Mouse (Mus musculus) mature B cell (primary cell): Measurements from ENCODE around the gene Tnnt1.
"Not testable (repeated sequence)": the region's sequence is repeated elsewhere in the genome, so short reads cannot be mapped to it uniquely, and the experiment has no call there.

Experiments used
- in situ Hi-C: fragments of 300-500 bp; cut with MboI; formaldehyde crosslinking; loops from 2 replicates; pipeline ENCODE4 v1.14.3; 2019

Tnnt1 gene

DNA sequence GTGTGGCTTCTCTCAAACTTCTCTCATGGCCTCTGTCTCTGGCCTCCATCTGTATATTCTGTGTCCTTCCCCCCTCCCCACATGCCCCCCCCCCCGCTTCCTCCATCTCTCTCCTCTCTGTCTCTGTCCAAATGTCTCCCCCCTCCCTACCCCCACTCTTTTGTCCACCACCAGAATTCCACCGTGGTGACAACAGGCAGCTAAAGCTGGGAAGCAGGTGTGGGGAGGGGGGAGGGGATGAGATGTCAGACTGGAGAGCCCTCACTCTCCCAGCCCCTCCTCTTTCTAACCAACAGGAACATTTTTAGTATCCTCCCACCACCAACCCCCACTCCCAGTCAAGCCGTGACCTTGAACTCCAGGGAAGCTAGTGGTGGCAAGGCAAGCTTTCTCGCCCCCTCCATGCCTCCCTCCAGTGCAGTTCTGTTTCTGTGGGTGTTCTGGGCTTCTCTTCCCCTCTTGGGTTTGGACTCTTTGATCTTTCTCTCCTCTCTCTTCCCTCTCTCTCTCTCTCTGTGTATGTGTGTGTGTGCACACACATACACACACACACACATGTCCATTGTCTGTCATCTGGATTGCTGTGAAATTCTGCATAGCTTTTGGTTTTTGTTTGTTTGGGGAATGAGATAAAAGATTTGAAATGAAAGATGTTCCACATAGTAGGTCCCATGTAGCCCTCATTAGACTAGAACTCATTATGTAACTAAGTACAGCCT, at the start of gene Tnnt1:
Gene Tnnt1 (minus strand): TSS at position 51 of the 719 bp plus-strand sequence.
- in situ Hi-C loops, result no loop called here

DNA sequence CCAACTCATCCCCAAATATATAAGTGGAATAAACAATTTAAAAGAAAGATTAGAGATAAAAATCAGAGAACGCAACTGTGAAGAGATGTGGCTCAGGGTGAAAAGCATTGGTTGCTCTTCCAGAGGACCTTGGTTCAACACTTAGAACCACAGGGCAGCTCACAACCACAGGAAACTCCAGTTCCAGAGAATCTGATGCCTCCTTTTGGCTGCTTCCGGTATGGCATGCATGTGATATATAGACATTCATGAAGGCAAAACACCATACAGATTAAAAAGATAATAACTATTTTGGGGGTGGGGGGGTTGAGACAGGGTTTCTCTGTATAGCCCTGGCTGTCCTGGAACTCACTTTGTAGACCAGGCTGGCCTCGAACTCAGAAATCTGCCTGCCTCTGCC, 46.5 kb upstream of the Tnnt1 start:
- in situ Hi-C loops, result no loop called here

DNA sequence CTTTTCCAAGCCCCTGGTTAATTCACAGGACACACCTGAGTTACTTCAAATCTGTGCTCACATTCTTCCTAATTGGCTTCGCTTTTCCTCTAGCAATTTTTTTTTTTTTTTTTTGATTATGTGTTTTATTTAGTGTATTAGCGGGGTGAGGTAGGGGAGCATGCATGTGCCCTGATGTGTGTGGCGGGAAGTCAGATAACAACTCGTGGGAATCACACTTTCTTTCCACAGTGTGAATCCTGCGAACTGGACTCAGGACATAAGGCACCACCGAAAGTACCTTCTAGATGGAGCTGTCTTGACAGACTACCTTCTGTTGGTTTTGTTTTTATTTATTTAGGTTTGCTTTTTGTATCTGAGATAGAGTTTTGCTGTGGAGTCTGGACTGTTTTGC, 41.0 kb upstream of the Tnnt1 start:
- in situ Hi-C loops, result loop anchor here (10.0 kb wide), 1 partner anchor 388 kb away; no protein-coding TSS in a partner anchor

DNA sequence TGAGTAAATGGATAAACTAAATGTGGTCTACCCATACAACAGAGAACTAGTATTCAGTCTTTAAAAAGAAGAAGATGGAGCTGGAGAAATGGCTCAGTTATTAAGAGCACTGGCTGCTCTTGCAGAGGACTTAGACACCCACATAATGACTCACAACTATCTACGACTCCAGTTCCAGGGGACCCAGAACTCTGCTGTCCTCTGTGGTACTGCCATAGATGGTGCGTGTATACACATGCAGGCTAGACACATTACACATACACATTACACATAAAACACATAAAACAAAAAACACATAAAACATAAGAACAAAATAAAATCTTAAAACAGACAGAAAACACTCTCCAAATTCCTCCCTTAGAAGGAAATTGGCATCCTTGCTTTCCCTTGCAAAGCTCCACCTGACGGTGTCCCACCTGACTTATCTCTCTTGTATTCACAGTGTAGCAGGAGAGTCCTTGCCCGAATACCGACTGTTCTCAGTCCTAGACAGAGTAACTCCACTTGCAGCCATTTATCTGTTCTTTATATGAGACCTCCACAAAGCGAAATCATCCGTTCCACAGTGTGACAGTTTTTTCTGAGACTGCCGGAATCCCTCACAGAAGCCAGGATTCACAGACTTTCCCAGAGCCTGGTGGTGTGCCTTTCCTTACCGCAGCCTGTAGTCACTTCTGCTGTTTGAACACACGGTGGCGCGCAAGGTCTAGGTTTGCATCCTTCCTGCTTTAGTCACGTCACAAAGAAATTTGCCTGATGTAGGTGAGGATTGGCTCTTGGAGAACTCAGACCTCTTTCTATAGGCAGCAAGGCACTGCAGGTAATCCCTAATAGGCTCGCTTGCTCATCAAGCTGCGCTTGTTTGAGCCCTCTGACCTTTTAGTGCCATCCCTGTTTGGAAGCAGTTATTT, 40.3 kb upstream of the Tnnt1 start:
- in situ Hi-C loops, result loop anchor here (10.0 kb wide), 1 partner anchor 388 kb away; no protein-coding TSS in a partner anchor

DNA sequence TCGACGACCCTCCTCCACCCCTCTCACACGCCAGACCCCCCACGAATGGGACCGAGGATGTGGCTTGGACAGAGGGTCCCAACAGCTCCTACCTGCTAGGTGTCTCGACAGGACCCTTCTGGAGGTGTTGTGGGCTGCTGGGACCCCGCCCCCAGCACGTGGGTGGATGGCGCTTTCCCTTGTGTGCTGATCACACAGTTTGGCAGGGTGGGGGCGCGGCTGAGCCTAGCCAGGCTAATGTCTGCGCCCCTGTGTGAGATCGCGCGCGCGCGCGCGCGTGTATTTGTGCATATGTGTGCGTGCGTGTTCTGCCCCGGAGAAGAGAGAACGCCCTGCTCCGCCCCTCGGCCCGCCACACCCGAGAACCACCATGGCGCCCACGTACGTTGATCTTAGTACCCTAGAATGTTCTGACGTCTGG, 31.0 kb upstream of the Tnnt1 start, which contains the start of gene Syt5:
Gene Syt5 (minus strand): TSS at position 321 of the 421 bp plus-strand sequence.
- in situ Hi-C loops, result no loop called here

DNA sequence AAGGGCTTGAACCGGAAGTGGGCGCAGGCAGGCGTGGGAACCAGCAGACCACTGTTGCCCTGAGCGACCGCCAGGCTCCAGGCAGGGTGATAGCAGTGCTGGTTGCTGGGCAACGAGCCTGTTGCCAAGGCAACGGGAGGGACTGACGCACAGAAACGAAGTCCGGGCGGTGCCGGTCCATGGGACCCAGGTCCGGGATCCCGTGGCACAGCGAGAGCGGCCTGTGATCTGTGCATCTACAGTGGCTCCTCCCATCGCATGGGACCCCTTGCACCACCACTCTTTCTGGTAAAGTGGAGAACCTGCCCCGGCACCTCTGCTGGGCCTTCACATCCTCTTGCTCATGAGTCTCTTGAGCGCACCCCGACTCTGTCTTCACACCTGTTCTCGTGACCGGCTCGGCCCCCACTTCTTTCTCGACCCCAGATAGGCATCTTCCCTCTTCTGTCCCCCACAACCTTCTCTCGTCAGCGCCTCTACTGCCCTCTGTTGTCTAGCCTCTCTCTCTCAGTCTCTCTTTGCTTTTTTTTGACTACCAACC, 30.5 kb upstream of the Tnnt1 start:
- in situ Hi-C loops, result no loop called here

DNA sequence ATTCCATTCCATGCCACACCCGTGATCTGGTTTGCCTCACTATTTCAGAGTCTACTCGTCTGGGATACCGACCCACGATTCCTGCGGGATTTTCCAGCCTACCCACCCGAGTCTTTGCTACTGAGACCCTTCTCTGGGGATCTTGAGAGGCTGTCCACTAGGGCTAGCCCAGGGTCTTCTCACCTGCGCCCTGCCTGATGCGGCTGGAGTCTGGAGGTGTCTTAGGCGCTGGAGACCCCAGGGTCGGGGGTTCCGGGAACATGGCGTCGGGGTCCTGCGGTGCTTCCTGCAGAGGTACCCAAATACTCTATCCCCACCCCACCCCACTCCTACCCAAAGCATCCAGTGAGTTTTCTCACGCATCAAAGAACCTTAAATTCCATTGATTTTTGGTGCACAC, 29.9 kb upstream of the Tnnt1 start:
- in situ Hi-C loops, result no loop called here

DNA sequence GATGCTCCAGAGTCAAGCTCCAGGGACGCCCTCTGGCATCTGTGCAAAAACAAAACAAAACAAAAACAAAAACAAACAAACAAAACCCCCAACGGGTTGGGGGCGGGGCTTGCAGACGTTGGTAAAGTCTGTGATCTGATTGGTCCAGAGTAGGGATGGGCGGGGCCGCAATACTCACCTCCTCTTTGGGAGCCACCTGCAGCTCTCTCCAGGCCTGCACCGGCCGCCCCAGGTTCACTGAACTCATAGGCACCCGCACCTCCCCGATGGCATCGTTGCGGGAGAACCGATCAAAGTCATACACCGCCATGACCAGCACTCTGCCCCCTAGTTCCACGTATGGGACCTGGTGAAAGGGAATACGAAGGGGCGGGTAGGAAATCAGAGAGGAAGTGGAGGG, 25.8 kb upstream of the Tnnt1 start:
- in situ Hi-C loops, result no loop called here

DNA sequence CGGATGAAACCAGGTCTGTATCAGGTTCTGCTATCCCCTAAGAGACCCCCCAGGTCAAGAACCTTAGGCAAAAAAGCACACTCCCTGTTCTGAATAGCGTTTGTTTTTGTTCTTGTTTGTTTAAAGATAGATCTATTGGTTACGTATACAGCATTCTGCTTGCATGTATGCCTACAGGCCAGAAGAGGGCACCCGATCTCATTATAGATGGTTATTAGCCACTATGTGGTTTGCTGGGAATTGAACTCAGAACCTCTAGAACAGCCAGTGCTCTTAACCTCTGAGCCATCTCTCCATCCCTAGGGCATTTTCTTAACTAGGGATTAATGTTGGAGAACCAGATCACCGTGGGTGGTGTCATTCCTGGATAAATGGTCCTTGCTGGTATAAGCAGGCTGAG, 25.2 kb upstream of the Tnnt1 start:
- in situ Hi-C loops, result no loop called here

DNA sequence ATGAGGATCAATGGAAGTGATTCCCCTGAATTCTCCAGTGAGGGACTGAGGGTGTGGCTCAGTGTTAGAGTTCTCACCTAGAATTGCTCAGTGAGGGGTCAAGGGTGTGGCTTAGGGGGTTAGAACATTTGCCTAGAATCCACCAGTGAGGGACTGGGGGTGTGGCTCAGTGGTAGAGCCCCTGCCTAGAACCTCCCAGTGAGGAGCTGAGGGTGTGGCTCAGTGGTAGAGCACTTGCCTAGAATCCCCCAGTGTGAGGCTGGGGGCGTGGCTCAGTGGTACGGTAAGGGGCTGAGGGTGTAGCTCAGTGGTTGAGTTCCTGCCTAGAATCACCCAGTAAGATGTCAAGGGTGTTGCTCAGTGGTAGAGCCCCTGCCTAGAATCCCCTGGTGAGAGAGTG, 22.8 kb upstream of the Tnnt1 start:
- in situ Hi-C loops, result no loop called here

DNA sequence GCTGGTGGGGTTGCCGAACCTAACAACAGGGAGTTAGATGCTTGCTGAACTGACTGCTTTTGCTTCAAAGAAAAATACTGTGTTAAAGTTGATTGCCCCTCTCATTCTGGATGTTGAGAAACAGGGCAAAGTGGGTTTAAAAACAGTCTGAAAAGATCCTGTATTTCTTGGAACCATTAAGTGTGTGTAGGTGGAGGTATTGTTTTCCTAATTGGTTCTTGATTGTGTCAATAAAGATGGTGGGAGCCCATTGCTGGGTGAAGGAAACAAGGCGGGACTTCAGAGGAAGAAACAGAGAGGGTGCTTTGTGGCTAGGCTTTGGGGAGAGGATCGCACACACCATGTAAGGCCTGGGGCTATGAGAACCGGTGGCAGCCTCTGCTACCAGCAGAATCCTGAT, 21.0 kb upstream of the Tnnt1 start:
- in situ Hi-C loops, result no loop called here

DNA sequence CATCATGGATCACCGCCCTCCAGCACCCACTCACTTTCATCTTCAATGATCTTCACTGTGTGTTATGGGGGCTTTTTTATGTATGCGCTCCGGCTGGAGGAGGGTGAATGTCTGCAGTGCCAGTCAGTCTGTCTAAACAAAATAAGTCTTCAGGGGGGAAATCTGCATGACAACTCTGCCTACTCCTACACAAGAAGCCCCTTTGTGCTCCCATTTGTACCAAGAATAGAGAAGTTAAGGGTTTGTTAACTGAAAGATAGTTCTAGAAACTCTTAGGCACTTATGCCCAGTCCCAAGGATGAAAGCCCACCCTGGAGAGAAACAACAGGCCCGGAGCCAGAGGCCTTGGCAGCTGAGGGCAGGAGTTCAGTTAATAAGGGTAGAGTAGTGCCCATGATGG, 20.2 kb upstream of the Tnnt1 start:
- in situ Hi-C loops, result no loop called here

DNA sequence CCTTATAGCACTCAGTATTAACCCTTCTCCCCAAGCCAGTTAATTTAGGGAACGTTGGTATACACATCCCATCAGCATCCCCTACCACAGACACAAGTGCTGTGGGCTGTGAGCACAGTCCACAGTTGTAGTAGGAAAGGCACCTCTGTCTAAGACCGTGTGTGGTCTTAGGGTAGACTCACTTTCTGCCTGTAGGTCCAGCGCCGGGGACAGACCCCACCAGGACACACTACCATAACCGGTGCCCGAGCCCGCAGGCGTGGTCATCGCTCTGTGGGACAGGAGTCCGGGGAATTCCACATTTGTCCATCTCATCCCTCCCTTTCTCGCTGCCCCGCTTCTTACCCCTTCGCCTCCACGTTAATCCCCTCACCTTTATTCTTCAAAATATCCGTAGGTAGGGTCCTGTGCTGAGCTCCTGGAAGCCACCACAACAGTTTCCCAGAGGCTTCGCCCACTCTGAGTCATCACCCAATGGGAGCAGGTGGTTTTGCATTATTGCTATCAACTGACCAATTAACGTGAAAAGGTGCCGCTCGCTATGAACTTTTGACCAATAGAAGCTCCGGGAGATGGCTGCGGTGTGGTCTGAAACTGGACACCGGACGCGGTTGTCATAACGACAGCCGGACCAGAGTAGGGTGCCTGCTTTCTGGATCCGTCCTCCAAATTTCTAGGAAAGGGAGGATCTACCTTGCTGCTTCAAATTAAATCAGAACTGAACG, 16.0 kb upstream of the Tnnt1 start, which contains the start of gene Dnaaf3:
Gene Dnaaf3 (minus strand): TSS at position 449 of the 725 bp plus-strand sequence.
- in situ Hi-C loops, result no loop called here

DNA sequence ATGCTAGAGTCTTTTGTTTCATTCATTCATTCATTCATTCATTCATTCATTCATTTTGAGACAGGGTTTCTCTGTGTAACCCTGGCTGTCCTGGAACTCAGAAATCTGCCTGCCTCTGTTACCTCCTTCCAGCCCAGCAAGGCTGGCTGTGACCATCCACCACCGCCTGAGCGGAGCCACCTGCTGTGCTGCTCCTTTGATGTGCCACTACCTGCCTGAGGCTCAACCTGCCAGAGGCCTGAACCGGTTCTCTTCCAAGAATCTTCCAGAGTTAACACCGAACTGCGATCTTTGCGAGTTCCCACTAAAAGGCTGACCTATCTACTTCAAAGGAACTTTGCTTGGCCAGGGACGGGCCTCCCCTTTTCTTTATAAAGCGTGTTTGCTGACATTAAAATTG, 14.0 kb upstream of the Tnnt1 start:
- in situ Hi-C loops, result not testable (repeated sequence)

DNA sequence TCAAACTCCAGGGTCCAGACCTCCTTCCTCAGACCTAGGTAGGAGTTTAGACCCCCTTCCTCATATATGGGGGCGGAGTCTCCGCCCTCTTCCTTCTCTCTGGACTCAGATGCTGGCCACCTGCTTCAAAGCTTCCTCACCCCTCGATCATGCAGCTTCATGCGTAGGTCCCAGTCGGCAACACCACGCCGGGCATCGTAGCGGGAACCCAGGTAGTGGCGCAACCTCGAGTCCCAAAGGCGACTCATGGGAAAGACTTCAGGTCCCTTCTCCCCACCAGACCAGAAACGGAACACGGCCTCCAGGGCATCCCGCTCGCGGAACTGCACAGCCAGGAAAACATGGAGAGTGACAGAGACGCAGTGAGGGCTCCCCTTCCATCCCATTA, 11.1 kb upstream of the Tnnt1 start:
- in situ Hi-C loops, result loop anchor here (10.0 kb wide), 1 partner anchor 402 kb away; no protein-coding TSS in a partner anchor

DNA sequence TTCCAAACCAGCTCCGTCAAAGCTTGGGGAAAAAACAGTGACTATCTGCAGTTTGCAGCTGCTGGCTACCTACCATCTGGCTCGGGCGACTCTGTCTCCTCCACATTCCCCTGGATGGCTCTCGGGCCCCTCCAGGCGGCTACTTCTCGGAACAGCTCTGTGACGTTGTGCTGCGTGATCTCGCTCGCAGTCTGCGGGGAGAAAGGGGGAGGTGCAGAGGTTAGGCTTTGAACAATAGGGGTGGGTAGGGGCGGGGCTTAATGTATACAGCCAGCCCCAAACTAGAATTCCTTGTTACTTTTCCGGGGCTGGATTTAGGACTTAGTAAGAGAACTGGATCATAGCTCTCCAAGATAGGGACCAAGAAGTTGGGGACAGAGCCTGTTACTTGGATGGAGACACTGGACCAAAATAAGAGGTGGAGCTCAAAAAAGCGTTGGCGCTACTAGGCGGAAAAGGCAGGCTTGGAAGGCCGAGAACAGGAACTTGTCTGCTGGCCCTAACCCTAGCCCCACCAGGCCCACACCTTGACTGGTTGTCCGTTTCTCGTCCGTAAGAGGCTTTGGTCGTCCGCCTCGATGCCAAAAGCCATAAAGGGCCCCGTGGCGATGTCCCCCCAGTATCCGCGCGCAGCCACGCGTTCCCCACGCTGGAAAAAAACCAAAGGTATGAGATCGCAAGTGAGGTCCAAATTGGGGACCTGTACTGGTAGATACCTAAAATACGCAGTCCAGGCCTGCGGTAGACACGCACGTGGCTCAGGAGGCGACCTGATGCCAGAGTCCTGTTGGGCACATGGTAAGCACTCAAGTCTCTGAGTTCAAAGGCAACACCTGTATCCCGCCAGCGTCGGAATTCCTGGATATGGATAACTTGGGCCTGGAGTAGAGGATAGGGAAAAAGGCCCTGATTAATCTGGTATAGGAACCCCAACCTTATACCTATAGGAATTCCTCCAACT, 10.4 kb upstream of the Tnnt1 start:
- in situ Hi-C loops, result loop anchor here (10.0 kb wide), 1 partner anchor 402 kb away; no protein-coding TSS in a partner anchor

DNA sequence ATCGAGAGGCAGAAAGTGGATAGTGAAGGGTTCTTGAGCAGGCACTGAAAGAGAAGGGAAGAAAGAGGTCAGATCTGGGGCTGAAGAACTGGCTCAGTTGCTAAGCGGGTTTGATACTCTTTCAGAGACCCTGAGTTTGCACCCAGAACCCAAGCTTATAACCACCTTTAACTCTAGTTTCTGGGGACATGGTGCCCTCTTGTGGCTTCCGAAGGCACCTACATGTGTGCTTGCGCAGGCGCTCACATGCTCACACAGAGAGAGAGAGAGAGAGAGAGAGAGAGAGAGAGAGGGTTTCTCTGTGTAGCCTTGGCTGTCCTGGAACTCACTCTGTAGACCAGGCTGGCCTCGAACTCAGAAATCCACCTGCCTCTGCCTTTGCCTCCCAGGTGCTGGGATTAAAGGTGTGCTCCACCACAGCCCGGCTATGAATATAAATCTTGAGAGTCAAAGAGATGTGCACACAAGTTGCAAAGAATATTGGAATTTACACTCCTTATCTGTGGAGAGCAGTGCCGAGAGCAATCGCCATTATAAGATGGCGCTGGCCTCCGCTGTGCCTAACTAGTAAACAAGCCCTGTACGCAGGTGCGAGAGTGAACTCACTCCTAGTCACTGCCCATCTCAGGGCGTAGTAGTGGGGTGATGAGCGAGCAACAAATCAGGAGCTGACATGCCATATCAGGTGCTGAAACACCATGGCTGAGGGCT, 8.2 kb upstream of the Tnnt1 start, which contains the start of gene Tnni3:
Gene Tnni3 (minus strand): TSS at position 18 of the 711 bp plus-strand sequence.
- in situ Hi-C loops, result loop anchor here (10.0 kb wide), 1 partner anchor 400 kb away; no protein-coding TSS in a partner anchor

DNA sequence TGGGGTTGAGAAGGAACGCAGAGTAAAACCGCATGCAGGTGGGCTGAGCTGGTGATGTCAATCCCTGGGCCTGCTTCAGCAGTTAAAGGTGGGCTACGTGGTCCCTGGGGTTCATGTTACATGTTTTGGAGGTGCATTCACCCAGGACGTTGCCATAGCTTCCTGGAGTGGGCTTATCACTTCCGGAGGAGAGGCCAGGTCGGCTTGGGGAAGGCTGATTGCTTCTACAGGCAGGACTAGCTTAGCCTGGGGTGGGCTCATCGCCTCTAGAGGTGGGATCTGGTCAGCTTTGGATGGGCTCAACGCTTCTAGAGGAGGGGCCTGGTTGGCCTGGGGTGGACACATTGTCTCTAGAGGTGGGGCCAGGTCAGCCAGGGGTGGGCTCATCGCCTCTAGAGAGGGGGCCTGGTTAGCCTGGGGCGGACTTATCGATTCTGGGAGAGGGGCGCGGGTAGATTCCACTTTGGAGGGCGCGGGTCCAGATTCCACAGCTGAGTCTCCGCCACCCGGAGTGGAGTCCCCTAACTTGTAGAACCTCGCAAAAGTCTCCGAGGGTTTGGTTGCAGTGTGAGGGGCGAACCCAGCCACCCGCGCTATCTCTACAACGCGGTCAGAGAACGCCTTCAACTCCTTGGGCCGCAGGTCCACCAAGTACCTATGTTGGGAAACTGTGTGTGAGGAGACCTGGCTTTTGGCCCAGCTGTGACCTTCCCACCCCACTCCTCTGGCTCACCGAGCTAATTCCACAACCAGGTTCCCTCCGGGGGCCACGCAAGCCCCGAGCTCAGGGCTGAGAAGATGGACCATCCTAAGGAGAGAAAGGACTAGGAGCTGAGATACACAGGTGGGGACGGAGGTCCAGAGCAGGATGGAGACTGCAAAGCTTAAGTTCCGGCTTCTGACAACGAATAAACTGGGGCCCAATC, 7.3 kb upstream of the Tnnt1 start:
- in situ Hi-C loops, result loop anchor here (10.0 kb wide), 1 partner anchor 399 kb away; no protein-coding TSS in a partner anchor
